Mouse (Mus musculus) midbrain, embryonic 12.5 days (tissue): ENCODE data around the gene Kbtbd6. TPM values are rescaled to one million over a fixed set of nuclear protein-coding genes. Genes with fewer than 3 reads are reported as not detected.

Source experiments
- ATAC-seq: fragments of 200-750 bp; cut with Nextera tagmentation; 2 replicates; pipeline ENCODE4 v1.8.0; 2017; ENCODE audit warnings: low read depth, moderate TSS enrichment, moderate library complexity; ENCODE audit not compliant: low FRiP score
- H3K27ac ChIP-seq: fragments of 300-500 bp; sonication (generic); replicated peaks from 2 replicates; pipeline ENCODE4 v1.5.1; 2016; ENCODE audit warnings: mild to moderate bottlenecking
- H3K27me3 ChIP-seq: fragments of 300-500 bp; sonication (generic); 2 replicates; pipeline ENCODE4 v1.6.1; 2016; ENCODE audit warnings: mild to moderate bottlenecking
- H3K36me3 ChIP-seq: fragments of 300-500 bp; sonication (generic); 2 replicates; pipeline ENCODE4 v1.6.1; 2016
- H3K4me1 ChIP-seq: fragments of 300-500 bp; sonication (generic); 2 replicates; pipeline ENCODE4 v1.6.1; 2016
- H3K4me2 ChIP-seq: fragments of 300-500 bp; sonication (generic); replicated peaks from 2 replicates; pipeline ENCODE4 v1.6.1; 2016; ENCODE audit warnings: mild to moderate bottlenecking, moderate library complexity
- H3K4me3 ChIP-seq: fragments of 300-500 bp; sonication (generic); 2 replicates; pipeline ENCODE4 v1.5.1; 2016; ENCODE audit warnings: mild to moderate bottlenecking
- H3K9ac ChIP-seq: fragments of 300-500 bp; sonication (generic); replicated peaks from 2 replicates; pipeline ENCODE4 v1.6.1; 2016; ENCODE audit warnings: mild to moderate bottlenecking, moderate library complexity
- H3K9me3 ChIP-seq: fragments of 300-500 bp; sonication (generic); 2 replicates; pipeline ENCODE4 v1.6.1; 2016; ENCODE audit warnings: mild to moderate bottlenecking
- WGBS: fragments of 180-500 bp; shearing (Covaris S2); methylation state at CpG from one replicate; pipeline ENCODE4 v1.1.7; 2016; 5-methylcytosine and 5-hydroxymethylcytosine counted together
- polyA plus RNA-seq: library from polyadenylated mRNA; unstranded; fragments of >200 nt; fragmentation: Nextera tagmentation; extraction: Ambion mirVana; gene quantifications from 2 replicates; pipeline ENCODE4 v1.2.1, GENCODE M21; 2016

The Kbtbd6 gene
- polyA plus RNA-seq, 1 experiment from 2014 or later: 5.0 TPM

DNA sequence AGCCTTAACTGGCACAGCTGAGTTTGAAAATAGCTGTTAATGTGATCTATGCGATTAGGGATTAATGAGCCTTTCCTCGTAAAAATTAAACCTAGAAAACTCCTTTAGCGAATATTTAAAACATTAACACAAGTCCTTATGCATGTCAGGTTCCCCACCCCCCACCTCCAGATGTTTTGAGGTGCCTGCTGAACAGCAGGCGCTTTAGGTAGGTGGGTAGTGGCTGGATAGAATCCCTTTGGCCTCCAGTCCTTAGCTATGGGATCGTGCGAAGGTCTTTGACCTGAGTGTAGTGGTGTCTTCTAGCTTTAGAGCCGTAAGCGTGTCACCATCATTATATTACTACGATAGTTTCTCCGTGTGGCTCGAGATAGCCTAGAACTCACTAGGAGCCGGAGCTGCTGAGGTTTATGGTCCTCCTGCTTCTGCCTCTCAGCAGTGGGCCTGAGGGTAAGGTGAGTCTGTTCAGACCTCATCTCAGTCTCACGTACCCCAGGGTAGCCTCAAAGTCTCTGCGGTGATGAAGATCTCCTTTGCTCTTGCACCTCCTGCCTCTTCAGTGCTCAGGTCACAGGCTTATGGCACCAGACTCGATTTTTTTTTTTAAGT is 31.2 kb downstream of the Kbtbd6 start:
- 29% methylated on average over 15 of the region's 15 CpGs for WGBS

DNA sequence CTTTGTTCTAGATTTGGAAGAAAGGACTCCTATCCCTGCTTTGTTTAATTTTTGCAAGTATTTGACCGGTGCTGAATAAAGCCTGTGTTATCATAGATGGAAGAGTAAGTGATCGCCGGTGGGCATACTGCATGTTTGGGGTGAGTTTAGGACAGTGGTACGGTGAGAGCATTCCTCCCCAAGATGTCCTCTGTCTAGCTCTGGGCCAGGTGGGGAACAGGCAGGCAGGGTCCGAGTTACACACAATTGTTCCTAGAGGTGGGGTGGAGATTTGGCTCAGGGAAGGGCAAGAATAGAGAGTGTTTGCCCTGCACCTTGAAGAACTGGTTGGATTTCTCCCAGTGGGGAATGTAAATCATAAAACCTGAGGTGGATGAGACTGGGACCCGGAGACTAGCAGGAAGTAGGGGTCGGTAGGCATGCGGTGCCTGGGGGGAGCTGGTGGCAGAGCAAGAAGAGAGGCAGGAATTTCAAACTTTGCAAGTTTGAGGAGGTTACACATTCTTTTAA is 32.0 kb downstream of the Kbtbd6 start:
- ATAC-seq: no peak
- Histone ChIP-seq H3K4me3 (no peak overlapping the region), H3K27me3 (peaks cover 15% of the 10 kb centered on the region), H3K4me1 (peaks cover 39% of the 10 kb centered on the region), H3K36me3 (no peaks in the 10 kb centered on the region; the same call in 1 of the 2 replicates), H3K27ac (no peak overlapping the region), H3K4me2 (peak overlapping the region; percentile 67), H3K9ac (no peak overlapping the region), H3K9me3 (no peaks in the 10 kb centered on the region)
- WGBS: 73% methylated on average over 8 of the region's 8 CpGs

More for the DNA sequence above, 31.2 kb downstream of the Kbtbd6 start:
- peaks cover 5% of the 10 kb centered on the region for H3K36me3 ChIP-seq
- no peaks in the 10 kb centered on the region for H3K9me3 ChIP-seq
- H3K4me2 ChIP-seq: peak overlapping the region; percentile 67
- peak overlapping the region; percentile 70 for H3K9ac ChIP-seq
- H3K27ac ChIP-seq: peak overlapping the region; percentile 100
- H3K27me3 ChIP-seq: peaks cover 15% of the 10 kb centered on the region
- ATAC-seq: no peak
- peaks cover 39% of the 10 kb centered on the region for H3K4me1 ChIP-seq
- H3K4me3 ChIP-seq: peak overlapping the region; percentile 93

DNA sequence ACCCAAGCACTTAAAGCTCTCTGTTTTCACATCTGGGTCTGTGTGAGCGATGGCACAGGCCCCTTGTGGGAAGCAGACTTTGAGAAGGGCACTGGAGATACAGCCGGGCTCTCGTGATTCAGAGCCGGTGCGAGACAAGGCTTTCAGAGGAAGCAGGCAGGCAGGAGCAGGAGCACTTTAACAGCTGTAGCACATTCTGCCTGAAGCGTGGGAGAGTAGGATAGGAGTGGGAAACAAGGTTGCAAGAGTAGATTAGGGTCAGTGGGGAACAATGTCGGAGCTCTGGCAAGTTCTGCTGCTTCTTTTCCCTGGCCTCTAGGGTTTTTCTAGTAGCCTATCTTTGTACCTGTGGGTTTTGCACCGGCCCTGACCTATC is 35.0 kb downstream of the Kbtbd6 start:
- ATAC-seq: no peak
- H3K9ac ChIP-seq: no peak overlapping the region
- no peaks in the 10 kb centered on the region for H3K9me3 ChIP-seq
- H3K36me3 ChIP-seq: no peaks in the 10 kb centered on the region
- H3K4me3 ChIP-seq: no peak overlapping the region
- H3K4me1 ChIP-seq: peaks cover 28% of the 10 kb centered on the region
- peaks cover 15% of the 10 kb centered on the region for H3K27me3 ChIP-seq
- WGBS: 26% methylated on average over 8 of the region's 8 CpGs
- H3K4me2 ChIP-seq: peak overlapping the region; percentile 52; the same call in 1 of the 2 replicates
- H3K27ac ChIP-seq: no peak overlapping the region

DNA sequence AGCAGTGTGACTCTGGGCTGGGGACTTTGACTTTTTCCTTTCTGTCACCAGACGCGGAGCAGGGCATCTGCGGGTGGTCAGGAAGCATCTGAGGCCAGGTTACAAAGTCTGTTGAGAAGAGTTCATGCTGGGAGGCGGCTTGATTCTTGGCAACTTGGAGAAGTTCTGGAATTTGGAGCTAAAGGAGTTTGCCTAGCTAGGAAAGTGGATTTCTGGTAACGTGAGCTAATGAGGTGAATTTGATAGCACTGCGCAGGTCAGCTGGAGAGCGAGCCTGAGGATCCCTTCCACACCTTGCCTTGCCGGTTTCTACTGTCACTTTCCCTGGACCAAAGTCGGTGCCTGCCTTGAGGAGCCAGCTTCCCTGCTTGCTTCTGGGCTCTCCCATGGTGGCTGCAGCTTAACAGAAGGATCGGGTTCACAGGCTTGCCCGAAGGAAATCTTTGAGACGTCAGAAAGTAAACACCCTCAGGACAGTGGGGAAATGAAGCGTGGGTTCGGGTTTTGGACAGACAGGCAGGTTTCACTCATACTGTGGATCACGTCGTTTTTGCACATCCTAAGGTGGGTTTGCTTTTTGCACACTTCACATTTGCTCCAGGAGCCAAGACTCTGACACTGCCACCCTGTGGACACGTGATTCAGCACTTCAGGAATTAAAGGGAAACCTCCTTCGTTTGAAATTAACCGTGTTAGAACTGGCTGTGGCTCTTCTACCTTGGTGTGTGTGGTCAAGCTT is 35.5 kb downstream of the Kbtbd6 start:
- 0 out of 2 replicates have a peak, but pooled peaks cover 5% of the 10 kb centered on the region for H3K36me3 ChIP-seq
- H3K27me3 ChIP-seq: peaks cover 15% of the 10 kb centered on the region
- peak overlapping the region; percentile 37 for H3K4me3 ChIP-seq
- peak overlapping the region; percentile 52 for H3K4me2 ChIP-seq
- ATAC-seq: no peak
- H3K4me1 ChIP-seq: peaks cover 28% of the 10 kb centered on the region
- H3K9ac ChIP-seq: peak overlapping the region; percentile 37
- H3K27ac ChIP-seq: no peak overlapping the region
- no peaks in the 10 kb centered on the region for H3K9me3 ChIP-seq
- 5% methylated on average over 19 of the region's 19 CpGs for WGBS

DNA sequence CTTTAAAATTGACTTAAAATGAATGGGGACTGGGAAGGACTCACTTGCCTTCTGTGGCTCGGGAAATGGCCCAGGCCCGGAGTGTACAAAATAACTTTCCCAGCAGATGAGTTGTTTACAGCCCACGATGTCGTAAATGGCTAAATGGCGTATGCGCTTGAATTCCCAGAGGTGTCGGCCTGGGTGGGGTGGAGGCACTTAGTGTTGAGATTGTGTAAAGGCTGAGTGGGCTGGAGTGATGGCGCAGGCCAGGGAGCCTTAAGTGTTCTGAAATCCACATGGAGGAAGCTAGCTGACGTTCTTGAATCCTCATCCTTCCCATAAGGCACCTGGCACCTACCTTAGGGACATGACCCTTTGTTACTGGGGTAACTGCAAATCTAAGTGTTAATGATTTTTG is 36.9 kb downstream of the Kbtbd6 start:
- Histone ChIP-seq H3K4me1 (peaks cover 17% of the 10 kb centered on the region), H3K36me3 (0 out of 2 replicates have a peak, but pooled peaks cover 6% of the 10 kb centered on the region), H3K27ac (no peak overlapping the region), H3K27me3 (peaks cover 15% of the 10 kb centered on the region), H3K4me2 (no peak overlapping the region), H3K9me3 (no peaks in the 10 kb centered on the region), H3K9ac (no peak overlapping the region), H3K4me3 (no peak overlapping the region)
- no peak for ATAC-seq
- 91% methylated on average over 9 of the region's 9 CpGs for WGBS

DNA sequence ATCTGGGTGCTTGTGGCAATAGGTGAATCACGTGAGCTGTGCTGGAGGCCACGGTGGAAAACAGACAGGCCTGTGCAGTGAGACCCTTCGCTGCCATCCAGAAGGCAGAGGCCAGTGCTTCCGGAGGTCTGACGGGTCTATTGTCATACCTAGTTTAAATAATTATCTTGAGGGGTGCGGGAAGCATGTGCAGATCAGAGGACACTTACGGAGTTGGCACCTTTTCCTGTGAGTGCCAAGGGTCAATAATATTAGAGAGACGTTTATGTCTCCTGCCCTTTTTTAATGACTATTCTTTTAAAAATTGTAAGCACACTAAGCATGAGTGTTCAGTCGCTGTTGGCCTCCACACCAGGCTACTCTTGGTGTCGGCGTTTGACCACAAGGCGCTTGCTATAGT is 37.5 kb downstream of the Kbtbd6 start:
- WGBS: 84% methylated on average over 12 of the region's 12 CpGs
- Histone ChIP-seq H3K4me1 (peaks cover 14% of the 10 kb centered on the region), H3K27ac (no peak overlapping the region), H3K9ac (no peak overlapping the region), H3K4me2 (no peak overlapping the region), H3K9me3 (no peaks in the 10 kb centered on the region), H3K4me3 (no peak overlapping the region), H3K27me3 (peaks cover 15% of the 10 kb centered on the region), H3K36me3 (0 out of 2 replicates have a peak, but pooled peaks cover 6% of the 10 kb centered on the region)
- ATAC-seq: no peak

DNA sequence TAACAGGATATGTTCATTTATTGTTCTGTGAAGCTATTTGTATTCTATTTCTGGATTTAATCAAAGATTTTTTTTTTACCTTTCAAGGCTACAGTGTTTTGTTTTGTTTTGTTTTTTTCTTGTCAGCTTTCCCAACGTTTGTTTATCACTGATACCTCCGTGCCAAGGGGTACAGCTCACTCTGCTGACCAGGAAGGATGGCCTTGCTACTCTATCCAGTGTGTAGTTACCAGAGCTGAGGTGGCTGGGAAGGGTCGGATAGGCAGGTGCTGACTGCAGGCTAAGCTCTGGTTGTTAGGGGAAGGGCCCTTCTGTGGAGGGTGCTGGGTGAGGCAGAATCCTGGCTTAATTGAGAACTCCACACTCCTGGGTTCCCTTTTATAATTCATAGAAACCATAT is 38.6 kb downstream of the Kbtbd6 start:
- H3K27me3 ChIP-seq: peaks cover 14% of the 10 kb centered on the region
- H3K4me2 ChIP-seq: no peak overlapping the region
- H3K4me1 ChIP-seq: peaks cover 14% of the 10 kb centered on the region
- 0 out of 2 replicates have a peak, but pooled peaks cover 6% of the 10 kb centered on the region for H3K36me3 ChIP-seq
- no peak overlapping the region for H3K27ac ChIP-seq
- H3K9ac ChIP-seq: no peak overlapping the region
- WGBS: 71% methylated on average over 3 of the region's 3 CpGs
- H3K9me3 ChIP-seq: no peaks in the 10 kb centered on the region
- no peak overlapping the region for H3K4me3 ChIP-seq
- ATAC-seq: no peak

DNA sequence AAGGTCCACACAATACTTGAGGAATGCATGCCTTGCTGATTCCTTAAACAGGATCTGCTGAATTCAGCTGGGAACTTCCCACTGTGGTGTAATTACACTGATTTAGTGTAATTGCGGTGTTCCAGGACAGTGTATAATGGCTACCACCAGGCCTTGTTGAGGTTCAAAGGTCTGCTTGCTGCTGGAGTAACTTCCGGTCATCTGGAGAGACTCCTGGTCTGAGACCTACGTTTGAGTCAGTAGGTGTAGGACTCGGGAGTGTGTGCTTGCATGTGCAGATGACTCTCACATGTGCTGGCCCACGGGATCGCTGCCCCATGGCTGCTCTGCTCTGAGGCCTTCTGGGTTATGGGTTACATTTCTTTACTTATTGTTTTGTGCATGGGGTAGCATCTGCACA is 42.7 kb downstream of the Kbtbd6 start:
- WGBS: 88% methylated on average over 6 of the region's 6 CpGs
- no peak for ATAC-seq
- no peaks in the 10 kb centered on the region for H3K27me3 ChIP-seq

DNA sequence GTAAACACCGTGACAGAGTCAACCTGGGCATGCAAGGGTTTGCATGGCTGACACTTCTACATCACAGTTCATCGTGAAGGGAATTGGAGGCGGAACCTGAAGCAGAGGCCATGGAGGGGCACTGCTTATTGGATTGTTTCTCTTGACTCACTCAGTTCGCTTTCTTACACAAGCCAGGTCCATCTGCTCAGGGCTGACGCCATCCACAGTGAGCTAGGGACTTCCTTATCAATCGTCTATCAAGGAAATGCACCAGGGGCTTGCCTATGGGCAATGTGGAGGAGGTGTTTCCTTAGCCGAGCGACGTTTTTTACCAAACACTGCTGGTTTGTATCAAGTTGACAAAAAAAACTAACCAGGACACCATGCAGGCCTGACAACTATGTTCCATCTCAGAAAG is 47.7 kb downstream of the Kbtbd6 start:
- no peak for ATAC-seq
- Histone ChIP-seq H3K9ac (no peak overlapping the region), H3K27me3 (no peaks in the 10 kb centered on the region), H3K4me3 (no peak overlapping the region), H3K36me3 (no peaks in the 10 kb centered on the region), H3K27ac (no peak overlapping the region), H3K9me3 (no peaks in the 10 kb centered on the region), H3K4me1 (no peaks in the 10 kb centered on the region; the same call in 1 of the 2 replicates), H3K4me2 (no peak overlapping the region)
- 90% methylated on average over 9 of the region's 9 CpGs for WGBS

More for the DNA sequence above, 42.7 kb downstream of the Kbtbd6 start:
- Histone ChIP-seq H3K4me1 (no peaks in the 10 kb centered on the region), H3K4me2 (no peak overlapping the region), H3K4me3 (no peak overlapping the region), H3K9me3 (no peaks in the 10 kb centered on the region), H3K36me3 (0 out of 2 replicates have a peak, but pooled peaks cover 6% of the 10 kb centered on the region), H3K9ac (no peak overlapping the region), H3K27ac (no peak overlapping the region)

DNA sequence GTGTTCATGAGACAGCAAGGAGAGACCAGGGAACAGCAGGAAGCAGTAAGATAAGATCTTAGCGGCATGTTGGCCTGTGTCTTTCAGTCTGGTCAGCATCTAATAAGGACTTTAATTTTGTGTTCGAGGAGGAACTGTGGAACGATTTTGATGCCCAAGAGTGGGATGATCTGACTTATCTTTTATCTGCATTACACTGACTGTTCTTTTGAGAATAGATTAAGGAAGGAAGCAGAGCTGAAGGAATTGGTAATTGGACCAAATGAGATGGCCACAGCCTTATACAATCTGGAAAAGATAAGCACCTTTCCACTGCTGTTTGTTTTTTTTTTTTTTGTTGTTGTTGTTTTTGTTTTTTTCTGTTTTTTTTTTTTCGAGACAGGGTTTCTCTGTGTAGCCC is 49.1 kb downstream of the Kbtbd6 start:
- 79% methylated on average over 4 of the region's 4 CpGs for WGBS
- Histone ChIP-seq H3K27me3 (no peaks in the 10 kb centered on the region), H3K9me3 (no peaks in the 10 kb centered on the region), H3K9ac (no peak overlapping the region), H3K4me2 (no peak overlapping the region), H3K27ac (no peak overlapping the region), H3K36me3 (no peaks in the 10 kb centered on the region), H3K4me1 (no peaks in the 10 kb centered on the region; the same call in 1 of the 2 replicates), H3K4me3 (no peak overlapping the region)
- no peak for ATAC-seq

DNA sequence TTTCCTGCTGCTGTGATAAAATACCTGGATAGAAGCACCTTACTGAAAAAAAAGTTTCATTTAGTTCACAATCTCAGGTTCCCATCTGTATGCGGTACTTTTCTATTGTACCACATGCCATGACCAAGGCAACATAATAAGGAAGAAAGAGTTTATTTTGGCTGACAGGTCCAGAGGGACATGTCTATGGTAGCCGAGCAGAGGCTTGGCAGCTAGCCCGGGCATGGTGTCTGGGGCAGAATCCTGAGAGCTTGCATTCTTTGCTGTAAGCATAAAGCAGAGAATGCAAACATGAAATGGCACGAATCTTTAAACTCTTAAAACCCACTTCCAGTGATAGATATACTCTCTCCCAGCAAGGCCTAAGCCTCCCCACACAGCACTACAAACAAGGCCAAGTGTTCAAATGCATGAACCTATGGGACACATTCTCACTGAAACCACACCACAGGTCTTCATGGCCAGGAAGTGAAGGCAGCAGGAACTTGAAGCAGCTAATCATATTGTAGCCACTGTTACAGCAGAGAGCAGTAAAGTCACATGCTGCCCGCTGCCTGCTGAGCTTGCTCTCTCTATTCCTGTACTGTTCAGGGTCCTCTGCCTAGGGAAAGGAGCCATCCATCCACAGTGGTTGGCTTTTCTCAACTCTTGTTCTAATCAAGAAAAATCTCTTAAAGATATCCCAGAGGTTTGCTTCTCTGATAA is 51.9 kb downstream of the Kbtbd6 start:
- H3K27me3 ChIP-seq: no peaks in the 10 kb centered on the region
- no peak overlapping the region for H3K9ac ChIP-seq
- no peak overlapping the region for H3K4me3 ChIP-seq
- no peaks in the 10 kb centered on the region; the same call in 1 of the 2 replicates for H3K4me1 ChIP-seq
- ATAC-seq: no peak
- no peaks in the 10 kb centered on the region for H3K9me3 ChIP-seq
- WGBS: 85% methylated on average over 5 of the region's 5 CpGs
- no peaks in the 10 kb centered on the region for H3K36me3 ChIP-seq
- no peak overlapping the region for H3K4me2 ChIP-seq
- no peak overlapping the region for H3K27ac ChIP-seq
